Mouse (Mus musculus): ENCODE measurements around the gene Men1. TPM values are rescaled to one million over a fixed set of nuclear protein-coding genes. Genes with fewer than 3 reads are reported as not detected.
"Not testable (repeated sequence)": the region's sequence is repeated elsewhere in the genome, so short reads cannot be mapped to it uniquely, and the experiment has no call there.

Gene Men1
- total RNA-seq (2018; cell fraction: chromatin; rRNA removed): 10 to 100 TPM in 19 of 26 experiments, 1 to 10 TPM in 7; 5.0 to 40.8 (median 13.3) TPM
- total RNA-seq (2018; cell fraction: cytosol; rRNA removed): 10 to 100 TPM in 24 of 26 experiments, 1 to 10 TPM in 2; 9.1 to 21.5 (median 17.3) TPM
- total RNA-seq (2018; cell fraction: nucleus; rRNA removed): 10 to 100 TPM in 23 of 26 experiments, 1 to 10 TPM in 3; 6.5 to 62.9 (median 14.9) TPM
- 16.4 to 22.0 TPM (median 21.4 TPM) in 3 replicates for polyA plus RNA-seq (2018)

DNA sequence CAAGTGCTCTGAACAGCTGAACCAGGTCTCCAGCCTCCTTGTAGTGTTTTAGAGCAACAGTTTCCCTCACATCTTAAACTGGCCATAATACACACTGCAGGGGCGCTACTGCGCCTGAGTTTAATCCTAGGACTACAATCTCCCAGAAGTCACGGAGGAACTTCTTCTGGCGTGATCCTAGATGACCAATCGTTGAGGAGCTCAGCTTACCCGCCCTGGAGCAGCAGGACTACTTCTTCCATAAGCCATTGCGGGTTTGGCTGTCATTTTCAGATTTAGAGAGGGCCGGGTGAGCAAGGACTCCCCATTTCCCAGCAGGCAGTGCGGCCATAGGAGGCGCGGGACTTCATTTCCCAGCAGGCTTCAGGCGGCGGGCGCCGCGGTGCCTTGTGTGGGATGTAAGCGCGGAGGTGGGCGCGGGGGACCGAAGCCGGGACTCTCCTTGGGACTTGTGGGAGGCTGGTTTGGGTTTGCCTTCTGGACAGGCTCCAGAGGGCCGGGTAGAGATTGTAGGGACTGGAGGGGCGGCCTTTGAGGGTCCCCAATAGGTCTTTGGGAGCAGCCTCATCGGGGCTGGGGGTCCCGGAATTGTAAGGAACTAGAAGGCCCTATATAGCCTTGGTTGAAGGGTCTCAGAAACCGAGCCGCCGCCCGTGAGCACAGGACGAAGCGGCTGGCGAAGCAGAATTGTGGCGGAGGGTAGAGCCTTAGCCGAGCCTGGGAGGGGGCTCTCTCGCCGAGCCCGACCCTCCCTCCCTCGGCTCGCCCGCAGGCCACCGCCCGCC, at the start of gene Men1:
Gene Men1, plus strand, starts transcription at position 307 of the 785 bp plus-strand sequence.
- Histone ChIP-seq H3K27ac (peak within 1 kb of the TSS; percentile 69), H3K79me2 (ENCODE audit: inconsistent target) (no peaks in the 10 kb centered on the region), H3K4me3 (ENCODE audit: inconsistent target) (peak within 1 kb of the TSS; percentile 82), H3K36me3 (ENCODE audit: inconsistent target) (peaks cover 7% of the 10 kb centered on the region; the same call in 1 of the 2 replicates)
- WGBS (ENCODE audit: missing documents): under 1% methylated on average over 35 of the region's 43 CpGs

DNA sequence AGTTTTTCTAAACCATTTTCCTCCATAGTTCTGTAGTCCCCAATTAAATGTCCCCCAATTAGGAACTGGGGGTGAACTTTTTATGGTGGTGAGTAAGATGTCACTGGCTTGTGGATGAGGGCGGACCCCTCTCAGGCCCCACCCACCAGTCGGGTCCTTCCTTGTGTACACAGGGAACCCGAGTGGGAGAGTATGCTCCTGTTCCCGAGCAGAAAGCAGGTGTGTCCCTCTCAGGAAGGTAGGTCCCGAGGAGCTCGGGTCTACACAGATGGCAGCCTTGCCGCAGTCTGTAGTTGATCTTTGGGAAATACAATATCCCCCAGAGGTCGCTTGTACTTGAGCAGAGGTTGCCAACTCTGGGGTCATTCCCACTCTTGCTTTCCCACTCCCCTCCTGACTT, 49.6 kb upstream of the Men1 start:
- no peak overlapping the region for H3K4me3 ChIP-seq (ENCODE audit: inconsistent target)
- H3K79me2 ChIP-seq (ENCODE audit: inconsistent target): peaks cover 100% of the 10 kb centered on the region
- no peak overlapping the region for H3K27ac ChIP-seq
- peaks cover 47% of the 10 kb centered on the region for H3K36me3 ChIP-seq (ENCODE audit: inconsistent target)
- 87% methylated on average over 8 of the region's 8 CpGs for WGBS (ENCODE audit: missing documents)

DNA sequence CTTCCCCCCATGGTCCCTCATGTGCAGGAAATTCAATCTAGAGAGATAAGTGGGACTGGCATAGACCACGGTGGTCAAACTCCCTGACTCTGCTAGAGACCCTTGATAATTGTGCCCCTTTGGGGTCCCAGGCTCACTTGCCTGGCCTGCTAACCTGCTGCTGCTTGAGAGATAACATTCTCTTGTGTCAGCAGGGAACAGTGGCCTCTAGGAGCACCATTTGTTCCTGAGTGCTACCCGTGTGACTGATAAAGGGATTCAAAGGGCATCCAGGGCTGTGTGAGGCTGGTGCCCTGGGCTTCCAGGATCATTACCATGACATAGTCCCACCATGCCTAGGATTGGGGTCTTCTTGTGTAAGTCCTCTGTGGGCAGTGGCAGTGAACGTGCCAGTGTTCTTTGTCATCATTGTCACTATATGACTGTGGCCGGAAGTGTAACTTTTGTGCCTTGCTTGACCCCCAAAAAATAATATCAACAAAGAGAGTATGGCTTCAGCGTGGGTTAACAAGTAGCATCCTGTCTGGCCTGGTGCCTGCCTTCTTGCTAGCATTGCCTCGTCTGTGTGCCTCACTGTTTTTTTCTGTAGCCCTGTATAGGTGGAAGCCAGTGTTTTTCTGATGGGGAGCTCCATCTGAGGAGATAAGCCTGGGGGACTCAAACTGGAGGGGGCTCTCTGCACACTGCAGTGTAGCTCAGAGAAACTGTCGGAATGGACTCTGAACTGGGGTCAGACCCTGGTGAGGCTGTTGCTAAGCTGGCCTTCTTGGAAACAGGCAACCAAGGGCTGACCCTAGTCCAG, 48.9 kb upstream of the Men1 start:
- Histone ChIP-seq H3K4me3 (ENCODE audit: inconsistent target) (no peak overlapping the region), H3K79me2 (ENCODE audit: inconsistent target) (peaks cover 100% of the 10 kb centered on the region), H3K27ac (no peak overlapping the region), H3K36me3 (ENCODE audit: inconsistent target) (peaks cover 45% of the 10 kb centered on the region)
- WGBS (ENCODE audit: missing documents): 89% methylated on average over 7 of the region's 7 CpGs

DNA sequence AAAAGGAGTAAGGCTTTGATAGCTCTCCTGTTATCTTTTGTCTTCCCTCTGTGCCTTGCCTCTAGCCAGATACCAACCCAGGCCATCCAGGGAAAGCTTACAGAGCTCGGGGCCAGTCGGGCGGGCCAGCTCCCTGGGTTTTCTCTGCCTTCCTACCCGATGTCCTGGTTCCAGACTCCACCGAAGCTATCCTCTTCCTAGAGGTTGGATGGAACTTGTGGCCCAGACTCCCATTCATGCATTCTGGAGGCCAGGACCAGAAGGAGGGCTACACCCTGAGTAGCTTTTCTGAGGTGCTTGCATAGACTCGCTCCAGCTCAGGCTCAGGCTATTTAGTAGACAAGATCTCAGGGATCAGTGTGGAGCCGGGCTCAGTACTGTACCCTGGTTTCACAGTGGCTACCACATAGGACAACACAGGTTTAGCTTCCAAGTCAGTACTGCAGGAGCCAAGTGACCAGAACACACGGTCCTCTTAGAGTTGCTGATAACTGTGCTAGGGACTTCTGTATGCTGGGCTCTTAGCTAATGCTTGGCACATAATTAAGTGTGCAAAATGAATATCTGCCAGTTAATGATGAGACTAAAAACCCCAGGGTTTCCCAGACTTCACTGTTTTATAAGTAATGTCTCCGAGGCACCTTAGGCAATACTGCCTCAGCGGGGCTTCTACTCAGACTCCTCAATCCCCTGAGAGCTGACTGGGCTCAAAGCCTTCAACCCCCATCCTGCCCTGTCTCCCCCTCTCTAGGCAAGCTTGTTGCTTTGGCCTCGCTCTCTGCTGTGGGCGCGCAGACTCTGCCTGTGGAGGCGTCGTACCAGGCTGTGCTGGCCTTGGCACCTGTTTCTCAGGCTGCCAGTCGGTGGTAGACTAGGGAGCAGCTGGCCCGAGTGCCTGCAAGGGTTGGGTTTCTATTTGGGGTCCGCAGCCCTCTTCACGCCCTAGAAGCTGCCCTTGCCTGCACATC, 48.1 kb upstream of the Men1 start:
- Histone ChIP-seq H3K79me2 (ENCODE audit: inconsistent target) (peaks cover 100% of the 10 kb centered on the region), H3K36me3 (ENCODE audit: inconsistent target) (peaks cover 36% of the 10 kb centered on the region), H3K27ac (no peak overlapping the region), H3K4me3 (ENCODE audit: inconsistent target) (no peak overlapping the region)
- 97% methylated on average over 18 of the region's 19 CpGs for WGBS (ENCODE audit: missing documents)

DNA sequence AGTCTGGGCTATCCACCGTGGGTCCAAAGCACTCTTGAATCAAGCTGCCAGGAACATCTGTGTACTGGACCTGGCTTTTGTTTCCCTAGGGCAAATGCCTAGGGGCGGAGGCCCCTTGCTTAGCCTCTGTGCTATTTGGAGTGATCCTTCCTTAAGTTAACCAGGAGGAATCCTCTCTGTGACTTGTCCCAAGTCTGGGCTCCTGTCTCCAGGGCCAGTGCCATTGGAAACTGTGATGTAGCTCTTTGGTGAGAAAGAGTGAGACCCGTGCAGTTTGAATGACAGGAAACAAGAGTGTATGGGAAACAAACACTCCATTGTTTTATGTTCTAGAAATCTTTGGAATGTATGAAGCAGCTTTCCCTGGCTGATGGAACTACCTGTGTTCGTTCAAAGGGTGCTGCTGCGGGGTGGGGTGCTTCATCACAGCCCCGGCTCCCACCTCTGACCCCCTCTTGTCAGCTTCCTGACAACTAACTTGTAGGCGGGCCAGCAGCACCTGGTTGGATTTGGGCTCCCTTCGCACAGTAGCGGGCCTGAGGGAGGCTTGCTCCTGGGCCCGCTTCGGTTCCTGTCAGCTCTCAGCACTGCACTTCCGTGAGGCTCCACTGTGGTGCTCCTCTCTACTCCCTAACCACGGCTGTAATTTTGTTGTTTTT, 46.4 kb upstream of the Men1 start:
- WGBS (ENCODE audit: missing documents): 82% methylated on average over 13 of the region's 13 CpGs
- peaks cover 92% of the 10 kb centered on the region for H3K79me2 ChIP-seq (ENCODE audit: inconsistent target)
- no peak overlapping the region for H3K4me3 ChIP-seq (ENCODE audit: inconsistent target)
- H3K36me3 ChIP-seq (ENCODE audit: inconsistent target): peaks cover 22% of the 10 kb centered on the region
- no peak overlapping the region for H3K27ac ChIP-seq

DNA sequence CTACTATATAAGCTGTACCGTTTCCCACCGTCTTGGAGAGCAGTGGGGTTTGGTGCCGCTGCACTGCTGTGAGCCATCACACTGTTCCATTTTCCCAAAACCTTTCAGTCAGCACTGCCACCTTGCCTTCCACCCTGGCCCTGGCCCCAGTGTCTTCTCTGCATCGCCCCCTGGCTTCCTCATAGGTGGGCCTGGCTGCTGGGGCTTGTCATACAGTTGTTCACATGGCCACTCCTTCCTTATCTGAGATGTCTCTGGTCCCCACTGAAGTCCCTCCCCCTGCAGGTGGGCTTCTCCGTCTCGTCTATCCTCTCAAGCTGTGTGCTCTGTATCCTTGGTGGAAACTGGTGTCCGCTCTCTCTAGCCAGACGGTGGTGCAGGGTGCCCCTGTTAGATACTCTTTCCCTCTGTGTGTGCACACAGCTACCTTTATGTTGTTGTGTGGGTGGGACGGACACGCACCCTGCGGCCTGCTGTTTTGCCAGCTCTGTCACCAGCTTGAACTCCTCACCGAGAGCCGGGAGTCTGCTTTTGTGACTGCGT, 45.0 kb upstream of the Men1 start:
- Histone ChIP-seq H3K36me3 (ENCODE audit: inconsistent target) (peaks cover 13% of the 10 kb centered on the region), H3K79me2 (ENCODE audit: inconsistent target) (peaks cover 87% of the 10 kb centered on the region), H3K4me3 (ENCODE audit: inconsistent target) (no peak overlapping the region), H3K27ac (no peak overlapping the region)
- WGBS (ENCODE audit: missing documents): 96% methylated on average over 14 of the region's 14 CpGs

DNA sequence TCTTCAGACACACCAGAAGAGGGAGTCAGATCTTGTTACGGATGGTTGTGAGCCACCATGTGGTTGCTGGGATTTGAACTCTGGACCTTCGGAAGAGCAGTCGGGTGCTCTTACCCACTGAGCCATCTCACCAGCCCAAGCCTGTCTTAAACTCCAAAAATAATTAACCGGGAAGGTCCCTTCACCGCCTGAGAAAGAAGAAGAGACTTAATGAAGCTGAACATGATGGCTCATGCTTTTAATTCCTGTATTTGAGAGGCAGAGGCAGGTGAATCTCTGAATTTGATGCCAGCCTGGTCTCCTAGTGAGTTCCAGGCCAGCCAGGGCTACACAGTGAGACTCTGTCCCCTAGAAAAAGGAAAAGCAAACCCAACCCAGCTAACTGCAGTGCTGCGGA, 44.1 kb upstream of the Men1 start:
- H3K27ac ChIP-seq: peak overlapping the region; percentile 91
- 100% methylated on average over 5 of the region's 6 CpGs for WGBS (ENCODE audit: missing documents)
- H3K79me2 ChIP-seq (ENCODE audit: inconsistent target): peaks cover 87% of the 10 kb centered on the region
- not testable (repeated sequence) for H3K4me3 ChIP-seq (ENCODE audit: inconsistent target); H3K36me3 ChIP-seq (ENCODE audit: inconsistent target)

DNA sequence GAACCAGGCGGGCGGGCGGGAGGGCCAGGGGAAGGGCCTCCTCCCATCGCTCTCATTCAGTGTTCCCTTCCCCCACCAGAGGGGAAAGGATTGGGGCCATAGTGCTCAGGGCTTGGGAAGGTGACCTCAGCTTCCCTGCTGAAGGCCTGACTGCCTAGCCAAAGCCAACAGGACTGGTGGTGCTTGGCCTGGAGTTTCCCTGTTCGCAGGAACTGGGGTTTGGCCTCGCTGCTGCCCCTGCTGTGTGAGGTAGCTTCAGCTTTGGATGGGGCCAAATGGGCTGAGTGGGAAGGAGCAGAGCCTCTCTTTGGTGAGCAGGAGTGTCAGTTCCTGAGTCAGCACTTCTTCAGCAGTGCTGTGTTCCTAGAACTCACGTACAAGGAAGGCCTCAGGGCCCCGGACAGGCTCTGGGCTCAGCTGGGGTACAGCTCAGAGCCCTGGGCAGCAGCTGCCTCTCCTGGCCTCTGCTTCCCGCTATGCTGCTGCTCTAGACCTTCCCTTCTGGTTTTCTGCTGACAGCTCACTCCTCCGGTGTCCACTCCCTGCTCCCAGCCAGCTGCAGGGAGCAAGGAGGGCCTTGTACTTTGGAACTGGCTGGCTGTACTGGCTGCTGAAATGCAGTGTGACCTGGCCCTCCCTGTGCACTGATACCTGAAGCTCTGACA, 43.5 kb upstream of the Men1 start:
- Histone ChIP-seq H3K36me3 (ENCODE audit: inconsistent target) (peaks cover 5% of the 10 kb centered on the region; the same call in 1 of the 2 replicates), H3K79me2 (ENCODE audit: inconsistent target) (peaks cover 87% of the 10 kb centered on the region), H3K4me3 (ENCODE audit: inconsistent target) (no peak overlapping the region), H3K27ac (peak overlapping the region; percentile 91)
- WGBS (ENCODE audit: missing documents): 72% methylated on average over 7 of the region's 10 CpGs

DNA sequence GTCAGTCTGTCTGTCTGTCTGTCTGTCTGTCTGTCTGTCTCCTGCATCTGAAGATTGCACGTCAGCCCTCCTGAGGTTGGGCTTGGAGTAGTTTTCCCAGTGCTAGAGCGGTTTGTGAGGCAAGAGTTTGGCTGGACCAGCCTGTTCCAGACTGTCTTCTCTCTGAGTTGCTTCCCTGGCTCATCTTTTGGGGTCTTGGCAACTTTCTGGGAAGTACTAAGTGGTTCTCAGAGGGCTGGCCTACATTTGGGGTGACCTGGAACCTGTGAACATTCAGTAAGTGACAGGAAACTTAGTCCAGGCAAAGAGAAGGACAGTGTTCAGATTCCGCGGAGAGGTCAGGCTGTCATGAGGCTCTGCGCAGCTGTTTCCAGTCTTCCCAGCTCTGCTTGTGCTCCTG, 42.5 kb upstream of the Men1 start:
- H3K4me3 ChIP-seq (ENCODE audit: inconsistent target): no peak overlapping the region
- peaks cover 3% of the 10 kb centered on the region; the same call in 1 of the 2 replicates for H3K36me3 ChIP-seq (ENCODE audit: inconsistent target)
- peak overlapping the region; percentile 91 for H3K27ac ChIP-seq
- H3K79me2 ChIP-seq (ENCODE audit: inconsistent target): peaks cover 77% of the 10 kb centered on the region
- WGBS (ENCODE audit: missing documents): 96% methylated on average over 5 of the region's 5 CpGs

DNA sequence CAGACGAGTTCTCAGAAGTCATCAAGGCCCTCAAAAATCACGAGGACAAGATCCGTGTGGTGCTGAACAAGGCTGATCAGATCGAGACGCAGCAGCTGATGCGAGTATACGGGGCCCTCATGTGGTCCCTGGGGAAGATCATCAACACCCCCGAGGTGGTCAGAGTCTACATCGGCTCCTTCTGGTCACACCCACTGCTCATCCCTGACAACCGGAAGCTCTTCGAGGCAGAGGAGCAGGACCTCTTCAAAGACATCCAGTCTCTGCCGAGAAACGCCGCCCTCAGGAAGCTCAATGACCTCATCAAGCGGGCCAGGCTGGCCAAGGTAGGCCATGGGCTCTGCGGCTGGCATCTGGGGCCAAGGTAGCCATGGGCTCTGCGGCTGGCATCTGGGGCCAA, 40.5 kb upstream of the Men1 start:
- Histone ChIP-seq H3K4me3 (ENCODE audit: inconsistent target) (no peak overlapping the region), H3K36me3 (ENCODE audit: inconsistent target) (peaks cover 3% of the 10 kb centered on the region; the same call in 1 of the 2 replicates), H3K27ac (peak overlapping the region; percentile 91), H3K79me2 (ENCODE audit: inconsistent target) (peaks cover 71% of the 10 kb centered on the region)
- 97% methylated on average over 11 of the region's 17 CpGs for WGBS (ENCODE audit: missing documents)

DNA sequence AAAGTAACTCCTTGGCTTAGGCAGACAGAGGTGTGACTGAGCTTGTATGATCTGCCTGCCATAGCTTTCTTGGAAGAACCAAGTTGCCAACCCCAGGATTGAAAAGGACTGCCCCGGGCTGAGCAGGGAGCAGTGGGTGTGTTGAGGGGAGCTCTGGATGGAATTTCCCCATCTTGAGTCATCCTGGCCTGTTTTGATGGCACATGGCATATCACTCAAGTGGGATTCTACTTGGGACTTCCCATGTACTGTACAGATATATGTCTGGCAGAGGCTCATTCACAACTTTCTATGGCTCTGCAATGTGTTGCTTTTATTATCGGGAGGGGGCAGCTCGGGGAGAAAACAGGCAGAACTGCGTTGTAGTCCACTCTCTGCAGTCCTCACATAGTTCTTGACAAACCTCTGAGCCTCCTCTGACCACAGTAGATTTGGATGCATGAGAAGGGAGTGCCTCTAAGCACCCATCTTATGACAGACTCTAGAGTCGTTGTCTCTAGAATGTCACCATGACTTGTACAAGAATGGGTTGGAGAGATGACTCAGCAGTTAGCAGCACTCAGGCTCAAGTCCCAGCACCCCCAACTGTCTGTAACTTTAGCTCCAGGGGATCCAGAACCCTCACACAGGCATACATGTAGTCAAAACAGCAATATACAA, 38.1 kb upstream of the Men1 start:
- WGBS (ENCODE audit: missing documents): 78% methylated on average over 5 of the region's 5 CpGs
- Histone ChIP-seq H3K36me3 (ENCODE audit: inconsistent target) (peaks cover 3% of the 10 kb centered on the region; the same call in 1 of the 2 replicates), H3K4me3 (ENCODE audit: inconsistent target) (no peak overlapping the region), H3K79me2 (ENCODE audit: inconsistent target) (peaks cover 47% of the 10 kb centered on the region), H3K27ac (peak overlapping the region; percentile 99)

DNA sequence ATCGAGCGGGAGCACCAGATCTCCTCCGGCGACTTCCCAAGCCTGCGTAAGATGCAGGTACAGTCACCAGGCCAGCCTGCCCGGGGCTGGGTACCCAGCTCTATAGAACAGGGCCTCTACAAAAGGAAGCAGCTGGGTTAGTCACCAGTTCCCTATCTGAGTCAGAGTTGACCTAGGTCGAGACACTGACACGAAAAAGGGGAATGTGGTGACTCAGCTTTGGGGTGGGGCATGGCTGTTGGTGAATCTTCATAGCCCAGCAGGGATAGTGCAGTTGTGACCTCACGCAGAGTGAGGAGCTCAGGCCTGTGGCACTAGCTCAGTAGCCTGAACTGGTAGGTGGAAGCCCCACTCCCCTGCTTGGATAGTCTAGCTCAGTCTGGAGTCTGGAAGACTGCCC, 37.1 kb upstream of the Men1 start:
- Histone ChIP-seq H3K27ac (peak overlapping the region; percentile 99), H3K36me3 (ENCODE audit: inconsistent target) (peaks cover 3% of the 10 kb centered on the region; the same call in 1 of the 2 replicates), H3K4me3 (ENCODE audit: inconsistent target) (no peak overlapping the region), H3K79me2 (ENCODE audit: inconsistent target) (peaks cover 38% of the 10 kb centered on the region)
- 2% methylated on average over 9 of the region's 9 CpGs for WGBS (ENCODE audit: missing documents)
